Mouse (Mus musculus) adrenal gland, adult 18-20 months (tissue): ENCODE data around the gene Ffar2. TPM values are rescaled to one million over a fixed set of nuclear protein-coding genes. Genes with fewer than 3 reads are reported as not detected.

Source experiments
- DNase-seq, 2 experiments: peaks; one replicate each; pipeline ENCODE4 v3.0.0; 2021 to 2022; ENCODE audit warnings: low spot score in 2 of 2
- total RNA-seq, 2 experiments: library from RNA; stranded (reverse); gene quantifications; 1 replicate in 1 of 2; 2 replicates in 1 of 2; pipeline ENCODE4 v1.2.3; 2021

Ffar2 gene
- total RNA-seq, 2 experiments from 2014 or later: 1.6 to 10.5 TPM

DNA sequence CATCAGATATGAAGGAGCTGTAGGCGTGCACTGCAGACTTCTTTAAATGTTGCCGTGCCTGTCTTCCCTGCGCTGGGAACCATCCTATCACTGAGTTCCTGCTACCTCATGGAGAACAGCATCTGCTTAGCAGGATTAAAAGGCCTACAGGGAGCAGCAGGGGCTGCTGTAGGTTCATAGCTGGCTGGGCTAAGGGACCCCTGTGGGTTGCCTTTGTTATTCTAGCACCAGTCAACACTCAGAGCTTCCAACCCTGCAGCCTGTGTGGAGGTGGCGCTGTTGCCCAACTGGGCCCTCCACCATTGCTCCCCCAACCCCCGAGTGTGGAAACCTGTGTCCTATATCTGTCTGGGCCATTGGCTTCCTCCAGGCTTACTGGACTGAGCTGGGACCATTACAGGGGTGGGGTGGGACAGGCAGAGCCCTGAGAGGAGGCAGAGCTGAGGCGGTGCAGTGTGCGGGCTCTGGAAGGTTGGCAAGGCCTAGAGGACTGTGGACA lies 46.4 kb downstream of the Ffar2 start:
- no peak for DNase-seq

DNA sequence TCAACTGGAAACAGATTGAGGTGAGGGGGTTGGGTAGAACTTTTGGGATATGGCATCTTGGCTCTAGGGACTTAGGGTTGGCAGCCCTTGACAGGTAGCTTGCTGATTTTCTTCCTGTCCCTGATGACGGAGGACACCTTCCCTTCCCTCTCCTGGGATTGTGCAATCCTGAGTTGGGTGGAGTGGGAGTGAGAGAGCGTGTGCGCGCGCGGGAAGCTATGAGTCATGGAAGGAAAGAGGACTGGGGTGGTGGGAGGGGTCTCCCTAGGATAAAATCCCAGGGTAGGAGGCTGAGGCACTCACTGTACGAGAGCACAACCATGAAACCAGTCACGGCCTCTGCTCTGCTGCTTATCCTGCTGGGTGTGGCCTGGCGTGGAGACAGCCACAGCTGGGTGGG lies 47.5 kb downstream of the Ffar2 start:
- DNase-seq: no peak

DNA sequence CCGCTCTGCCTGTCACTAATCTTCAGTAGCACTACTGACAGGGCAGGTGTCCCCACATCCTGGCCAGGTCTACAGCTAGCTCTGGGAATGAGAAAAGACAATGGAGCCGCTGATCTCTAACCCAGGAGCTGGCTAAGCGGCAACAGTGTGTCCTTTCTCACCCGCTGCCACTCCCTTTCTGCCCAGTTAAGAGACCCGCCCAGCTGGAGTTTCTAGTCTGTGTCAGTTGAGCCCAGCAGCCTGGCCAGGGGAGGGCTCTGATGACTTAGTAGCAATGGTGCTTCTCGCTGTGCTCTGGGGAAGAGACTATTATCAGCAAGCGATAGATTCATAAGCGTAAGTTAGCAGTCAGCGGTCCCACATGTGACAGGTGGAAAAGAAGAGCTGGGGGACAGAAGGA lies 54.3 kb downstream of the Ffar2 start:
- no peak for DNase-seq

Other genes starting within 250 kb of the Ffar2 start
- 10 to 100 TPM; 37.8 to 56.6 TPM for gene Kmt2b, start 235.0 kb downstream of the Ffar2 start, total RNA-seq
- gene Zbtb32, start 224.9 kb downstream of the Ffar2 start, total RNA-seq: under 1 TPM in 1 of 2 experiments, not detected in 1; 0.83 TPM
- under 1 TPM; 0.19 to 0.20 TPM for gene Upk1a, start 210.9 kb downstream of the Ffar2 start, total RNA-seq
- 1,000 to 10,000 TPM; 1,148 to 1,842 TPM for gene Cox6b1, start 197.6 kb downstream of the Ffar2 start, total RNA-seq
- gene Etv2, start 187.9 kb downstream of the Ffar2 start, total RNA-seq: not detected
- 10 to 100 TPM; 84.9 to 86.7 TPM for gene Rbm42, start 173.5 kb downstream of the Ffar2 start, total RNA-seq
- 1 to 10 TPM; 6.9 to 7.9 TPM for gene Haus5, start 158.8 kb downstream of the Ffar2 start, total RNA-seq
- gene Pmis2, start 152.2 kb downstream of the Ffar2 start, total RNA-seq: not detected
- gene 2200002J24Rik, start 124.8 kb downstream of the Ffar2 start, total RNA-seq: 1 to 10 TPM; 2.7 to 6.4 TPM
- 1 to 10 TPM; 1.3 to 2.6 TPM for gene Atp4a, start 111.6 kb downstream of the Ffar2 start, total RNA-seq
- 100 to 1,000 TPM; 197 to 214 TPM for gene Tmem147, start 94.2 kb downstream of the Ffar2 start, total RNA-seq
- under 1 TPM in 1 of 2 experiments, not detected in 1; 0.20 TPM for gene Gapdhs, start 80.1 kb downstream of the Ffar2 start, total RNA-seq
- gene Sbsn, start 72.3 kb downstream of the Ffar2 start, total RNA-seq: 100 to 1,000 TPM; 145 to 483 TPM
- 1 to 10 TPM; 4.2 to 6.0 TPM for gene Dmkn, start 60.0 kb downstream of the Ffar2 start, total RNA-seq
- 1 to 10 TPM in 1 of 2 experiments, not detected in 1; 2.5 TPM for gene Krtdap, start 35.9 kb downstream of the Ffar2 start, total RNA-seq
- gene Ffar3, start 32.4 kb upstream of the Ffar2 start, total RNA-seq: under 1 TPM; 0.23 to 0.26 TPM
- not detected for gene Ffar1, start 37.8 kb upstream of the Ffar2 start, total RNA-seq
- under 1 TPM; 0.70 TPM for gene Cd22, start 56.6 kb upstream of the Ffar2 start, total RNA-seq
- under 1 TPM; 0.38 to 0.40 TPM for gene Mag, start 91.1 kb upstream of the Ffar2 start, total RNA-seq
- 1 to 10 TPM in 1 of 2 experiments, not detected in 1; 3.4 TPM for gene Hamp2, start 100.9 kb upstream of the Ffar2 start, total RNA-seq
- 1 to 10 TPM in 1 of 2 experiments, not detected in 1; 4.3 TPM for gene Hamp, start 120.3 kb upstream of the Ffar2 start, total RNA-seq
- 100 to 1,000 TPM; 104 to 122 TPM for gene Usf2, start 133.0 kb upstream of the Ffar2 start, total RNA-seq
- 10 to 100 TPM in 1 of 2 experiments, 1 to 10 TPM in 1; 6.8 to 19.1 TPM for gene Lsr, start 149.7 kb upstream of the Ffar2 start, total RNA-seq
- under 1 TPM; 0.61 to 0.66 TPM for gene Fam187b, start 150.0 kb upstream of the Ffar2 start, total RNA-seq
- gene Fxyd5, start 218.7 kb upstream of the Ffar2 start, total RNA-seq: 10 to 100 TPM; 45.1 to 82.7 TPM
- 1 to 10 TPM; 1.9 to 2.3 TPM for gene Fxyd7, start 227.7 kb upstream of the Ffar2 start, total RNA-seq
- 100 to 1,000 TPM; 193 to 280 TPM for gene Fxyd1, start 233.4 kb upstream of the Ffar2 start, total RNA-seq
- gene Lgi4, start 235.6 kb upstream of the Ffar2 start, total RNA-seq: 1 to 10 TPM; 3.0 to 8.1 TPM